Mouse (Mus musculus): ENCODE results near the gene Shc1. TPM values are rescaled to one million over a fixed set of nuclear protein-coding genes. Genes with fewer than 3 reads are reported as not detected.

The Shc1 gene
- 99.8 TPM for polyA plus RNA-seq (2017; shearing (Covaris generic))

GRCm38 (mm10) chr3:89418170-89418860, at the start of gene Shc1, which contains the start of gene Cks1b:
Gene Shc1, plus strand, starts transcription at chr3:89418443.
Gene Cks1b, minus strand, starts transcription at chr3:89418383.

GRCm38 (mm10) chr3:89394006-89394893, 24.0 kb upstream of the Shc1 start, which contains the start of gene Zbtb7b:
Gene Zbtb7b, minus strand, starts transcription at chr3:89394776.

DNA sequence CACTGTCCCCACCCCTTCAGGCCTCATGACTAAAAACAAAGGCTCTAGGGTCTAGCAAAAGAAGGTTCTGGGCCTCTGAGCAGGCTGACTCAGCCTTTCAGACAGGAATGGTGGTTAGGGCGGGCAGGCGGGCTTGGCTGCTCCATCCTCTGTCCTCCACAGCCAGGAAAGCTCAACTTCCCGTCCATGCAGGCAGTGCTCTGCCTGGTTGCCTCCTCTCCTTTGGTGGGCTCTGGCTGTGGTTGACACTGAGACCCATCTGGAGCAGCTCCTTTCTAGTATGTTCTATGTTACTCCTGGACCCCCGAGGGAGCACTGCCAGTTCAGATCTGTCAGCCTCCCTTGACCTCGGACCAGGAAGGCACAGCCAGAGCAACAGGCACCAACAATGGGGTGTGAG, 15.6 kb upstream of the Shc1 start, which contains the start of gene Lenep:
TSS of gene Lenep (minus strand) at position 101 of the 400 bp plus-strand sequence.

GRCm38 (mm10) chr3:89411490-89412393, 6.5 kb upstream of the Shc1 start, which contains the start of gene Flad1:
Gene Flad1, minus strand, starts transcription at chr3:89411870.

GRCm38 (mm10) chr3:89430171-89431159, 12.2 kb downstream of the Shc1 start, which contains the start of gene Pygo2:
Gene Pygo2, plus strand, starts transcription at chr3:89430214.

DNA sequence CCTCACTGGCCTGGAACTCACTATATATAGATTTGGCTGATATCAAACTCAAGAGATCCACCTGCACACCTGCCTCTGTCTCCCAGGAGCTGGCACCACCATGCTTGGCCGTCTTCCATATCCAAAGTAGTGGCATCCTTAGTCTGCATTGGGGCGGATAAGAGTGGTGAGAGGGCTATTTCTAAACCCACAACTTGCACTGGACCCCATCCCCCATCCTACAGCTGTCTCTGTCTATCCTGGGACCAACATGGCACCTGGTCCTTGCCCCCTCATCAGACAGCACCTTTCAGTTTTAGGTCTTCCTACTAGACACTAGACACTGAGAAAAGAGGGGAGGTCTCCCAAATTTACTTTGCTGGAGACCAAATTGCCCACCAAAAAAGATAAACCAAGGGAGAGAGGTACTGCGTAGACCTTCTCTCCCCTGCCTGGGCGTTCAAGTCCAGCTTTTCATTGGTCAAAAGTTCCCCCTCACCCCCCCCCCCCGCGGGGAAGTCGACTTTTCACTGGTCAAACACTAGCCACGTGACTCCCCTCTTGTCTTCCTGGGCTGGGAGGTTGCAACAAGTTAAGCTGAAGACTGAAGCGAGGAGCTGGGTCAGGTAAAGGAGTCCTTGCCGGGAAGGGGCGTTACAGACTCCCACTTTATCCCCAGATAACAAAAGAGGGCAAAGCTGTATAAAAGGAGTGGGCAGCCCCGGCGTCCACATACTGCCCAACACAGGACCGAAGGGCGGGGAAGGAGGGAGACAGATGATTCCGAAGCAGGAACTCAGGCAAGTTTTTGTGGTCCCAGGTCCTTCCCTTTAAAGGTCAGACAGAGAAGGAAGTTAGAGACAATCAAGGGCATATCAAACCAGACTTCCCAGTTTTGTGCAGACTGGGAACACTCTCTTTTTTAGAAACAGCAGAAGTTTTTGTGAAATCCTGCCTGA, 18.2 kb downstream of the Shc1 start, which contains the start of gene Pbxip1:
TSS of gene Pbxip1 (plus strand) at position 531 of the 938 bp plus-strand sequence.

DNA sequence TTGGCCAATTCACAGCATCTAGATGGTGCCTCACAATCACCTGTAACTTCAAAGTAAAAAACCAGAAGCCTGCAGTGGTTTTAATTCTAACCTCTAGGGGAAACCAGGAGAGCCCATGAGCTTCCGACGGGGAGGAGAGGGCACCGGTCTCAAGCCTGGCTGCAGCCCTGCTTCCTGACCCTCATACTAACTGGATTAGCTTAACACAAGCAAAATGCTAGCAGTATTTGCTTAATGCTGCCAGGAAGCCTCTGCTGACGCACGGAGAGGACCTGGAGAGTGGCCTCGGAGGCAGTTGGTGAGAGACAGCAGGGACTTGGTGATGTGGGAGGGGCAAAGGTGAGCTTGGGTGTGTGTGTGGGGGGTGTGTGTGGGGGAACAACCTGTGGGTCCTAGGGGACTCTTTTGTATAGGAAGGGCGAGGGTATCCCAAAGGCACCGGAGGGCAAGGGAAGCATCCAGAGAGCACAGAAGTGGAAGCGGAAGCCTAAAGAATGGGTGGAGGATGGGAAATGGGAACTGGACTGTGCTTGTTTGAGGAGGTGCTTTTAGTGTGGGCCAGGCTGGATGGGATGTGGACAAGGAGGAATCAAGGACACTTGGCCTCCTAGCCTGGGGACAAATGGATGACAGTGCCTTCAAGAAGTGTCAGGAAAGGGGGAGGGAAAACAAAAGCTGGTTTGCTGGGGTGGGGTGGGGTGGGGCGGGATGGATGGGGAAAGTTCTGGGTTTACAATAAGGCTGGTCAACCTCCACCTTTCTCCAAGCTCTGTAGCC, 36.3 kb downstream of the Shc1 start, which contains the start of gene Pmvk:
TSS of gene Pmvk (plus strand) at position 141 of the 777 bp plus-strand sequence.

Other genes with a start within 250 kb of the Shc1 start
- gene Scamp3, start 241.0 kb upstream of the Shc1 start, polyA plus RNA-seq (2017; shearing (Covaris generic)): 319 TPM
- gene Fam189b, start 235.3 kb upstream of the Shc1 start, polyA plus RNA-seq (2017; shearing (Covaris generic)): 240 TPM
- gene Gba, start 215.5 kb upstream of the Shc1 start, polyA plus RNA-seq (2017; shearing (Covaris generic)): 144 TPM
- 2.3 TPM for gene Thbs3, start 203.3 kb upstream of the Shc1 start, polyA plus RNA-seq (2017; shearing (Covaris generic))
- gene Mtx1, start 191.4 kb upstream of the Shc1 start, polyA plus RNA-seq (2017; shearing (Covaris generic)): 151 TPM
- 0.79 TPM for gene Muc1, start 189.4 kb upstream of the Shc1 start, polyA plus RNA-seq (2017; shearing (Covaris generic))
- gene Krtcap2, start 172.5 kb upstream of the Shc1 start, polyA plus RNA-seq (2017; shearing (Covaris generic)): 281 TPM
- 4.5 TPM for gene Trim46, start 172.1 kb upstream of the Shc1 start, polyA plus RNA-seq (2017; shearing (Covaris generic))
- gene Dpm3, start 159.1 kb upstream of the Shc1 start, polyA plus RNA-seq (2017; shearing (Covaris generic)): 132 TPM
- gene Slc50a1, start 147.9 kb upstream of the Shc1 start, polyA plus RNA-seq (2017; shearing (Covaris generic)): 288 TPM
- gene Efna1, start 137.3 kb upstream of the Shc1 start, polyA plus RNA-seq (2017; shearing (Covaris generic)): not detected
- gene Efna3, start 95.5 kb upstream of the Shc1 start, polyA plus RNA-seq (2017; shearing (Covaris generic)): not detected
- 0.46 TPM for gene Efna4, start 80.4 kb upstream of the Shc1 start, polyA plus RNA-seq (2017; shearing (Covaris generic))
- 7.2 TPM for gene Adam15, start 68.4 kb upstream of the Shc1 start, polyA plus RNA-seq (2017; shearing (Covaris generic))
- 0.20 TPM for gene Dcst2, start 56.5 kb upstream of the Shc1 start, polyA plus RNA-seq (2017; shearing (Covaris generic))
- 1.0 TPM for gene Dcst1, start 53.2 kb upstream of the Shc1 start, polyA plus RNA-seq (2017; shearing (Covaris generic))
- gene Zbtb7b, start 23.7 kb upstream of the Shc1 start, polyA plus RNA-seq (2017; shearing (Covaris generic)): 62.0 TPM
- not detected for gene Lenep, start 15.7 kb upstream of the Shc1 start, polyA plus RNA-seq (2017; shearing (Covaris generic))
- gene Flad1, start 6.6 kb upstream of the Shc1 start, polyA plus RNA-seq (2017; shearing (Covaris generic)): 69.2 TPM
- gene Cks1b, start 60 bp upstream of the Shc1 start, polyA plus RNA-seq (2017; shearing (Covaris generic)): 30.0 TPM
- gene Pygo2, start 11.8 kb downstream of the Shc1 start, polyA plus RNA-seq (2017; shearing (Covaris generic)): 25.5 TPM
- gene Pbxip1, start 18.3 kb downstream of the Shc1 start, polyA plus RNA-seq (2017; shearing (Covaris generic)): 175 TPM
- gene Pmvk, start 36.1 kb downstream of the Shc1 start, polyA plus RNA-seq (2017; shearing (Covaris generic)): 27.0 TPM
- not detected for gene Kcnn3, start 101.7 kb downstream of the Shc1 start, polyA plus RNA-seq (2017; shearing (Covaris generic))